Mouse (Mus musculus) cerebellum, adult 18-20 months (tissue): ENCODE measurements around the gene Pdzrn3.

Source experiments
- DNase-seq, 2 experiments: peaks; one replicate each; pipeline ENCODE4 v3.0.0; 2021

Pdzrn3 gene

GRCm38 (mm10) chr6:101191576-101191975 is 186.1 kb downstream of the Pdzrn3 start:
- no peak for DNase-seq

DNA sequence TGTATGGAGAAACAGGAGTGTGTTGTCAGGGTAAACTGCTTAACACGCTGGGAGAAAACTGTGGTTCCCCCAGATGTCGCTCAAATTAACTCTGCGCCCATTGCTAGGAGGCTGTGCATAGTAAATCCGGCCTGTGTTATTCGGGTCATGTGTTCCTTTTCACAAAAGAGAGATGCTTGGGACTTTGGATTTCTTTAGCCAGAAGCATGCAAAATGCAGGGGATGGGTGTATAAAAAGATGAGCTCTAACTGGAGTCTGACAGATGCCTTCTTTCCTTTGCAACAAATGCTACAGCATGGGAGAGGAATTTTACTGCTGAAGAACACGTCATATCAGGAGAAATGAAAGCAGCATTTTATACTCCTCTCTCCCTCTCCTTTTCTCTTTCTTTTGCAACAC is 190.4 kb downstream of the Pdzrn3 start:
- no peak for DNase-seq

GRCm38 (mm10) chr6:101186887-101187286 is 190.8 kb downstream of the Pdzrn3 start:
- no peak for DNase-seq

DNA sequence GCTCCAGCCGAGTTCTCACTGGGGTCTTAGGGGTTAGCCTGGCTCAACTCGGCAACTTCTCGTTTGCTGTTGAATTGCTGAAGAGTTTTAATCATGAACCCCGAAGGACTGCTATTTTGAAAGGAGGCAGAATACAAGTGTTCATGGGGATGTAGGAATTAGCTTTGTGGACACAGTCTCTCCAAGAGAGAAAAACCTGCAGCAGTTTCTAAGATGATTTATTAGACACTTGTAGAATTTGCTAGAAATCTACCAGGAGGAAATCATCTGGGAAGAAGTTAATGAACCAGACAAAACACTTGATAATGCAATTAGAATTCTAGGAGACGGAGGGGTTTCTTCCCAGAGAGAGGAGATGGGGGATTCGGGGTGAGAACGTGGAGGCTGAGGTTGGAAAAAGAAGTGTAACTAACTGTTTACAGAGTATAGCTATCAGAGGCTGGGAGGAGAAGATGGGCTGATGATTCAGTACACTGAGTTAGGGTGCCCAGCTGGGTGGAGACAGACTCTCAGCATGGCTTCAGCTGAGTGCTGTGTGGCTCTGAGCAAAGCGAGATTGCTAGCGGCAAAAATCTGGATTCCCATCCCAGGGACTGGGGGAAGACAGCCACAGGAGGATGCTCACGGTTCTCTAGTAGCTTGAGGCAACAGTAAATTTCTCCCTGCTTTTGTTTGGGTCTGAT is 193.5 kb downstream of the Pdzrn3 start:
- no peak for DNase-seq

DNA sequence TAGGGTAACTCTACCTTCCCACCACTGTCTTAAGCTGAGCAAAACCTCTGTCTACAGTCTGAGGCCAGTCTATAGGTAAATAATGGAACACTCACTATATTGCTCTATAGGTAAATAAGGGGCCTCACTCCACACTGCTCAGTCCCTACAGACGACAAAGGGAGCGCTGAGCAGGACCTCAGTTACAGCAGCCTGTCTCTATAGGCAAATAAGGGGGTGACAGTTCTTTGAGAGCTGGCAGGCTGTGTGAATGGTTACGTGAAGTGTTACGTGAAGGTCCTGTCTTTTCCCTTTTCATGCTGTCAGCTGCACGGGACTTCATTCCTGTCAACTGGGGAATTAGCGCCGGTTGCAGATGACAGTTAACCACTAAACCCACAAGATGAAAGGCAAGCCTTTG is 207.0 kb downstream of the Pdzrn3 start:
- no peak for DNase-seq

GRCm38 (mm10) chr6:101153511-101153921 is 224.2 kb downstream of the Pdzrn3 start:
- DNase-seq, result no peak

DNA sequence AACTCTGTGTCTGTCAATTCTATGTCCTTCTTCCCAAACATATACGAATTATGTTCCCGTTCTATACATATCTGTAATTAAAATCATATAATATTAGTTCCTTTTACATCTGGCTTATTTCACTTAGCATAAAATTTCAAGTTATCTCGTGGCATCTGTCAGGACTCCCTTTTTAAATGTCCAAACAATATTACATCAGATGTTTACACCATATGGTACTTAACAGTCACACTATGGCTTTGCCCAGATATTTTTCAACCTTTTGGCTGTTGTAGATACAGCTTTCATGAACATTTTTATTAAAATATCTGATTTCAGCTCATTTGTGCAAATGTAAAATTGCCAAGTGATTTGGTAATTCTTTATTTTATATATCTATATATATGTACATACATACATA is 242.3 kb downstream of the Pdzrn3 start:
- DNase-seq, result no peak

DNA sequence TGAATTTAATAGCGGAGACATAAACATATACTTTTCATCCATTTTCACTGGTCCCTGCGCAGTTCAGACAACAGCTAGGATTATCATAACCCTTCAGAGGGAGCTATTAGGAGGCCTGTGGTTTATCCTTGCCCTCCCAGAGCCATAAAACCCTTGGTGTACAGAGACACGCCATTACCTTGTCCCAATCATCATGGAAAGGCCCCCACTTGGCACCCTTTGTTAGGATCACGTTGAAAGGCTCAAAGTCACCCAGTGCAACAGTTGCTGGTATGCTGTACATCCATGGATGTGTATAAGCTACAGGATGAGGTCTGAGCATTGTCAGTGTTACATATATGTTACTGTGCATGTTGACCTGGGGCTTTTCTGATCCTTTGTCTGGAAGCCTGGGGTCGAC is 252.3 kb downstream of the Pdzrn3 start:
- no peak for DNase-seq

DNA sequence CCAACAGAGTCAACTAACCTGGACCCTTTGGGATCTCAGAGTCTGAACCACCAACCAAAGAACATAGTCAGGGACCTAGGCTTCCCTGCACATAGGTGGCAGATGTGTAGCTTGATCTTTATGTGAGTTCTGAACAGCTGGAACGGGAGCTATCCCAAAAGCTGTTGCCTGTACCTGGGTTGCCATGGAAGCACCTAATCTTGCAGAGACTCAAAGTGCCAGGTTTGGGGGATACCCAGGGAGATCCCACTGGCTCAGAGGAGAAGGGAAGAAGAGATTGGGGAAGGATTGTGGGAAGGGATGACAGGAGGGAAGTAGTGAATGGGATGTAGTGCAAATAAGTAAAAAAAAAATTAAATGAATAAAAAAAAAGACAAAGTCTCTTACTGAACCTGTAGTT is 268.7 kb downstream of the Pdzrn3 start:
- DNase-seq, result no peak

DNA sequence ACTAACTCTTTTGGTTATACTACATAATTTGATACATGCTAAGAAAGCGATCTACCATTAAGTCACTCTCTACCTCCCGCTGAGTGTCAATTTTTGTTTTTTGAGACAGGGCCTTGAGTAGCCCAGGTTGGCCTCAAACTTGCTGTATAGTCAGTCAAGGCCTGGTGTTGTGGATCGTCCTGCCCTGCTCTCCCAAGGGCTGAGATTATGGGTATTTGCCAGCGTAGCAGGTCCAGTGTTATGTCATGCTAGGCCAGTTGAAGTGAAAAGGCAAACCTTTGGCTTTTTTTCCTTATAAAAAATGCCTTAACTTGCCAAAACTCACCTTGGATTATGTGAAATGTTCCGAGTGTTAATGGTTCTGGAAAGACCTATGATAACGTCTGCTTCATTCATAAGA is 274.2 kb downstream of the Pdzrn3 start:
- DNase-seq, result no peak

GRCm38 (mm10) chr6:101101709-101102654 is 275.7 kb downstream of the Pdzrn3 start:
- no peak for DNase-seq
